Mouse (Mus musculus) retina, postnatal 1 day (tissue): Measurements from ENCODE around the gene Mcrip2.

Experiments
- DNase-seq: peaks from one replicate; pipeline ENCODE4 v3.0.0-alpha.2; 2012

Gene Mcrip2

GRCm38 (mm10) chr17:25833291-25833663, 35.3 kb downstream of the Mcrip2 start, which contains the start of gene Stub1:
Gene Stub1, minus strand, starts transcription at chr17:25833404.
- peak; percentile 96 for DNase-seq

- DNase-seq, result peak; percentile 99
These were observed 35.9 kb downstream of the Mcrip2 start for GRCm38 (mm10) chr17:25832436-25833290.

- DNase-seq, result no peak
These were observed 36.9 kb downstream of the Mcrip2 start for GRCm38 (mm10) chr17:25831451-25832281.

GRCm38 (mm10) chr17:25830806-25831431, 37.6 kb downstream of the Mcrip2 start:
- no peak for DNase-seq

GRCm38 (mm10) chr17:25830200-25830753, 38.3 kb downstream of the Mcrip2 start:
- DNase-seq, result no peak

- no peak for DNase-seq
These were observed 39.0 kb downstream of the Mcrip2 start for GRCm38 (mm10) chr17:25829558-25830017.

- DNase-seq, result peak; percentile 90
These were observed 39.6 kb downstream of the Mcrip2 start, which contains the start of gene Jmjd8 for GRCm38 (mm10) chr17:25828712-25829557. Gene Jmjd8, plus strand, starts transcription at chr17:25828867.

GRCm38 (mm10) chr17:25828223-25828594, 40.4 kb downstream of the Mcrip2 start:
- DNase-seq, result no peak

- no peak for DNase-seq
These were observed 40.9 kb downstream of the Mcrip2 start for GRCm38 (mm10) chr17:25827546-25828222.

- no peak for DNase-seq
These were observed 41.6 kb downstream of the Mcrip2 start for GRCm38 (mm10) chr17:25827011-25827410.

GRCm38 (mm10) chr17:25825984-25826570, 42.5 kb downstream of the Mcrip2 start:
- DNase-seq, result no peak

- DNase-seq, result no peak
These were observed 43.3 kb downstream of the Mcrip2 start for GRCm38 (mm10) chr17:25825311-25825710.

- DNase-seq, result no peak
These were observed 44.0 kb downstream of the Mcrip2 start for GRCm38 (mm10) chr17:25824362-25825142.

GRCm38 (mm10) chr17:25823452-25823851, 45.1 kb downstream of the Mcrip2 start, which contains the start of gene Wdr24:
Gene Wdr24, plus strand, starts transcription at chr17:25823627.
- DNase-seq, result peak; percentile 95

- DNase-seq, result peak; percentile 35
These were observed 49.4 kb downstream of the Mcrip2 start for GRCm38 (mm10) chr17:25818851-25819780.

- no peak for DNase-seq
These were observed 50.9 kb downstream of the Mcrip2 start for GRCm38 (mm10) chr17:25817662-25818061.
